Mouse (Mus musculus) megakaryocyte, adult 5-6 weeks (primary cell): ENCODE data around the gene Traf3ip1. TPM values are rescaled to one million over a fixed set of nuclear protein-coding genes. Genes with fewer than 3 reads are reported as not detected.

Experiments used
- ATAC-seq: 2 replicates; pipeline ENCODE4 v1.8.0; 2016; ENCODE audit warnings: mild to moderate bottlenecking, inconsistent platforms; ENCODE audit not compliant: poor library complexity, severe bottlenecking
- total RNA-seq, 2 experiments: library from RNA; stranded (forward) in 1 of 2; stranded (reverse) in 1 of 2; fragments of 153-499, 151-499 nt in 1 of 2; fragments of 221-1000, 200-1000 nt in 1 of 2; gene quantifications; 2 replicates each; pipeline versions ENCODE4 v1.2.3 to v1.2.4; 2015 to 2017

Gene Traf3ip1
- total RNA-seq, 2 experiments from 2014 or later = 2.5 to 2.9 TPM

DNA sequence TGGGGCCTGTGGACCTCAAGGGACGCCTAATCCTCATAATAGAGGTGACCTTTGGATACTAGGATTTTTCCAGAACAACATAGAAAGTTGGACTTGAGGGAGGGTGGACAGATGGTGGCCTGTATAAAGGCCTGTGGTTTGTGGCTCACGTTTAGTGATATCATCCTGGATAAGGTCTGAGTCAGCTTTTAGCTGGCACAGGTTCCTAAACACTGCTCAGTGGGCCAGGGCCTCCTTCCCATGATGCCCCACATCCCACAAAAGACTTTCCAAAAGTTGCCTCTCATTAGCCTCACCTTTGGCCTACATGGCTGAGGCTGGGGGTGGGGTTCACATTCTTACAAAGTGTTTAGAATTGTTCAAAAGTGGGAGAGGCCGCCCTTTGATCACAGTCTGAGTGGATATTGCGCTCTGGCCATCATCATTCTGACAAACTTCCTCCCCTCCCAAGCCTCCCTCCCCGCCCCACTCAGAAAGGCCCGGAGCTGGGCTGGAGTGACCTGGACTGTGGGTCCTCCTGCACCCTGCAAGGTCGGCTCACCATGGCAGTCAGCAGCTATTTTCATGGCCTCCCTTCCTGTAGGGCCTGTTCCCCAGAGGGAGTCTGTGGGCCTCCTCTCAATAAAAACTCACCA lies 83.6 kb downstream of the Traf3ip1 start:
- ATAC-seq = no peak

Other genes starting within 250 kb of the Traf3ip1 start
- gene Ube2f, start 244.3 kb upstream of the Traf3ip1 start, total RNA-seq (2015) = 94.5 and 117 TPM in 2 replicates
- 59.1 and 63.1 TPM in 2 replicates for gene Ube2f, start 244.3 kb upstream of the Traf3ip1 start, total RNA-seq (2017)
- 10.9 and 12.9 TPM in 2 replicates for gene Scly, start 196.3 kb upstream of the Traf3ip1 start, total RNA-seq (2015)
- gene Scly, start 196.3 kb upstream of the Traf3ip1 start, total RNA-seq (2017) = 15.3 and 16.8 TPM in 2 replicates
- gene Espnl, start 172.6 kb upstream of the Traf3ip1 start, total RNA-seq (2015) = not detected in 2 replicates
- not detected in 2 replicates for gene Espnl, start 172.6 kb upstream of the Traf3ip1 start, total RNA-seq (2017)
- gene Klhl30, start 143.6 kb upstream of the Traf3ip1 start, total RNA-seq (2015) = not detected in 2 replicates
- 0.11 TPM in 1 of 2 replicates, not detected in the other for gene Klhl30, start 143.6 kb upstream of the Traf3ip1 start, total RNA-seq (2017)
- 0.07 TPM in 1 of 2 replicates, not detected in the other for gene Erfe, start 128.2 kb upstream of the Traf3ip1 start, total RNA-seq (2015)
- not detected in 2 replicates for gene Erfe, start 128.2 kb upstream of the Traf3ip1 start, total RNA-seq (2017)
- 67.5 and 71.0 TPM in 2 replicates for gene Ilkap, start 95.8 kb upstream of the Traf3ip1 start, total RNA-seq (2015)
- 90.9 and 102 TPM in 2 replicates for gene Ilkap, start 95.8 kb upstream of the Traf3ip1 start, total RNA-seq (2017)
- gene Hes6, start 80.6 kb upstream of the Traf3ip1 start, total RNA-seq (2015) = 31.4 and 37.5 TPM in 2 replicates
- gene Hes6, start 80.6 kb upstream of the Traf3ip1 start, total RNA-seq (2017) = 29.1 and 30.8 TPM in 2 replicates
- 1.9 and 3.0 TPM in 2 replicates for gene Per2, start 35.3 kb upstream of the Traf3ip1 start, total RNA-seq (2015)
- 1.9 and 2.0 TPM in 2 replicates for gene Per2, start 35.3 kb upstream of the Traf3ip1 start, total RNA-seq (2017)
- gene Asb1, start 45.9 kb downstream of the Traf3ip1 start, total RNA-seq (2015) = 3.7 and 4.1 TPM in 2 replicates
- gene Asb1, start 45.9 kb downstream of the Traf3ip1 start, total RNA-seq (2017) = 5.9 and 11.7 TPM in 2 replicates